Mouse (Mus musculus): ENCODE data around the gene Gm16503.
"Not testable (repeated sequence)": the region's sequence is repeated elsewhere in the genome, so short reads cannot be mapped to it uniquely, and the experiment has no call there.

The Gm16503 gene

DNA sequence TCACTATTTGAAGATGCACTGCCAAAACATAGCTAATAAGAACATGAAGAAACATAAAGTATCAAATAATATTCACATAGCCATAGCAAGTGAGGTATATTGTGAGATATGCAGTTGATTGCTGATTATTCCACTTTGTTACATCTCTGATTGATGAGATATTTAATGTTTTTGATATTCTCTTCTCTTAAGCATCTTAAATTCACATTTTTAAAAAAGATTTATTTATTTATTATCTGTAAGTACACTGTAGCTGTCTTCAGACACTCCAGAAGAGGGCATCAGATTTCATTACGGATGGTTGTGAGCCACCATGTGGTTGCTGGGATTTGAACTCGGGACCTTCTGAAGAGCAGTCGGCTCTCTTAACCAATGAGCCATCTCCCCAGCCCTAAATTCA is at the start of gene Gm16503:
Gene Gm16503 (plus strand): TSS at position 301 of the 400 bp plus-strand sequence.
- not testable (repeated sequence) for DNase-seq

DNA sequence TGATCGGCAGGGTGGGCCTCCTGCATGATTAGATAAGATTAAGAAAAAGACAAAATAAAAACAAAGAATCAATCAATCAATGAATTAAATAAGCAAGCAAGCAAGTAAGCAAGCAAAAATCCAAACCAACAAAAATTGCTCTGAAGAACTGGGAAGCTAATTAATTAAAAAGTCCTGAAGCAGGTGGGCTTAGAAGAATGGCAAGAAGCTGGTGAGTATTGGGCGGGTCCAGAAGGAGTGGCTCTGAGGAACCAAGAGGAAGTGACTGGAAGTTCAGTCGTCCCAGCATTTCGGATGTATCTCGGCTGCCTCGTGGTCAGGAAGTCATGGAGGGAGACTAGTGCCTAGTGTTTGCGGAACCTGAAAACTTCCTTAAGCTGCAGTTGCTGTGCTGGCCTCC is 47.9 kb upstream of the Gm16503 start, which contains the start of gene Zfp982:
Gene Zfp982 (plus strand): TSS at position 301 of the 400 bp plus-strand sequence.
- not testable (repeated sequence) for DNase-seq

GRCm38 (mm10) chr4:147498772-147499613 is 41.0 kb upstream of the Gm16503 start:
- not testable (repeated sequence) for DNase-seq

- DNase-seq, result no peak
These were observed 30.8 kb upstream of the Gm16503 start for GRCm38 (mm10) chr4:147509174-147509573.

DNA sequence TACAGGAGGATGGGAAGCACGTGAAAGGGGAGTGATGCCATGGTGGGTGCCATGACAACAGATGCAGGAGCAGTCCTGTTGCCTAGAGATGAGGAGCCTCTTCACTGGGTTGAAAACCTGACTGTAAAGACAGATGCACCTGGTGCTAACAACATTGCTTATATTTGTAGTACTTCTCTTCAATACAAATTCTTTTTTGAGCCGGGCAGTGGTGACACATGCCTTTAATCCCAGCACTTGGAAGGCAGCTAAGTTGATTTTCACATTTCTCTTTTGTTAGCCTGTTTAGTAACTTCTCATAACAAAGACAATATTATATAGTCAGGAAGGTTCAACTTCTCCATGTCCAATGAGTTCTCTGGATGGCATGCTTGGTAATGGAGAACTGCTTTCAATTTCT is 21.0 kb upstream of the Gm16503 start:
- no peak for DNase-seq

- no peak for DNase-seq
These were observed 19.9 kb upstream of the Gm16503 start for GRCm38 (mm10) chr4:147520100-147520499.

- no peak for DNase-seq
These were observed 14.9 kb upstream of the Gm16503 start for GRCm38 (mm10) chr4:147525125-147525524.

DNA sequence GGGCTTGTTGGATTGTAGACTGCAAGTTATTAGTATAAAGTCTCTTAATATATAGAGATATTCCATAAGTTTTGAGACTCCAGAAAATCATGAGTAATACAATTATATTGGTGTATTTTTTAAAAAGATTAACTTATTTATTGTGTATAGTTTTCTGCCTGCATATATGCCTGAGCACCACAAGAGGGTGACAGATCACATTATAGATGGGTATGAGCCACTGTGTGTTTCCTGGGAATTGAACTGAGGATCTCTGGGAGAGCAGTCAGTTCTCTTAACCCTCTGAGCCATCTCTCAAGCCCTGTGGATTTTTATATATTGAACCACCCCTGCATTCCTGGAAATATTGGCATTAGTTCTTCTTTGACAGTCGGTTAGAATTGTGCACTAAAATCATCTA is 9.7 kb upstream of the Gm16503 start:
- DNase-seq, result no peak

- DNase-seq, result not testable (repeated sequence)
These were observed 4.1 kb upstream of the Gm16503 start for GRCm38 (mm10) chr4:147535916-147536315.

GRCm38 (mm10) chr4:147537702-147538101 is 2.3 kb upstream of the Gm16503 start:
- no peak for DNase-seq

- no peak for DNase-seq
These were observed 1.1 kb downstream of the Gm16503 start for GRCm38 (mm10) chr4:147541105-147541504.

GRCm38 (mm10) chr4:147553071-147553470 is 13.1 kb downstream of the Gm16503 start, which contains the start of gene Zfp985:
Gene Zfp985, plus strand, starts transcription at chr4:147553277.
- DNase-seq, result not testable (repeated sequence)

DNA sequence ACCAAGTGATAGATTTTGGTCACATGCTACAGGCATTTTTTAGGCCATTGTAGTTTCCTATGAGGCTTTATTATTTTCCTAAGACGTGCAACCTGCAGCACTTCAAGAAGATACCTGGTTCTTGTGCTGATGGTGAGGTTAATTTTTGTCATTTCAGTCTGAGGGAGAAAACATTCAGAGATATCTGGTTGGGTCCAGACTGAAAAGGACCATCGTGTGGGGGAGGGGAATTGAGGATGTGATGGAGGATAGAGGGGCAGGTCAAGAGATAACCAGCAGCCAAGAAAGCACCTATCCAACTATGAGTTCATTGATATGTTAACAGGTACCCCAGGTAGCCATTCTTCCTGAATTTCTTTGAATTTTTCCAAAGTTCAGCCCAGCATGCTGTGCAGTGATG is 14.3 kb downstream of the Gm16503 start:
- DNase-seq, result not testable (repeated sequence)

DNA sequence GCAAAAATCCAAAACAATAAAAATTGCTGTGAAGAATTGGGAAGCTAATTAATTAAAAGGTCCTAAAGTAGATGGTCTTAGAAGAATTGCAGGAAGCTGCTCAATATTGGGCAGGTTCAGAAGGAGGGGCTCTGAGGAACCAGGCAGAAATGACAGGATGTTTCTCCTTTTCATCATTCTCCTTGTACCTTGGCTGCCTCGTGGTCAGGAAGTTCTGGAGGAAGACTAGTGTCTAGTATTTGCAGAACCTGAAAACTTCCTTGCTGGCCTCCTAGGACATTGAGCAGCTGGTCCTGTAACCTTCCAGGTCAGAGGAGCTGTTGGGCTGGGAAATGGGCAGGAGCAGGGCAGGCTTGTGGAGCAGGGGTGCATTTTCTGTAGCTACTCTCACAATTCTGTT is 16.9 kb downstream of the Gm16503 start:
- not testable (repeated sequence) for DNase-seq

DNA sequence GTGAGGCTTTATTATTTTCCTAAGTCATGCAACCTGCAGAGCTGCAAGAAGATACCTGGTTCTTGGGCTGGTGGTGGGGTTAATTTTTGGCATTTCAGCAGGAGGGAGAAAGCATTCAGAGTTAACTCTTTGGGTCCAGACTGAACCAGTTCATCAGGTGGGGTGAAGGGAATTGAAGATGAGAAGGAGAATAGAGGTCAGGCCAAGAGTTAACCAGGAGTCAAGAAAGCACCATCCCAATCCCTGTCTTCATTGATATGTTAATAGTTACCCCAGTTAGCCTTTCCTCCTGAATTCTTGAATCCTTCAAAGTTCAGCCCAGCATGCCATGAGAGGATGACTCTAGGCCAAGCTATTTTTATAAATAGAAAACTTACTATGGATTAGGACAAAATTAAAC is 18.0 kb downstream of the Gm16503 start:
- DNase-seq, result not testable (repeated sequence)

GRCm38 (mm10) chr4:147559096-147559495 is 19.1 kb downstream of the Gm16503 start:
- not testable (repeated sequence) for DNase-seq

DNA sequence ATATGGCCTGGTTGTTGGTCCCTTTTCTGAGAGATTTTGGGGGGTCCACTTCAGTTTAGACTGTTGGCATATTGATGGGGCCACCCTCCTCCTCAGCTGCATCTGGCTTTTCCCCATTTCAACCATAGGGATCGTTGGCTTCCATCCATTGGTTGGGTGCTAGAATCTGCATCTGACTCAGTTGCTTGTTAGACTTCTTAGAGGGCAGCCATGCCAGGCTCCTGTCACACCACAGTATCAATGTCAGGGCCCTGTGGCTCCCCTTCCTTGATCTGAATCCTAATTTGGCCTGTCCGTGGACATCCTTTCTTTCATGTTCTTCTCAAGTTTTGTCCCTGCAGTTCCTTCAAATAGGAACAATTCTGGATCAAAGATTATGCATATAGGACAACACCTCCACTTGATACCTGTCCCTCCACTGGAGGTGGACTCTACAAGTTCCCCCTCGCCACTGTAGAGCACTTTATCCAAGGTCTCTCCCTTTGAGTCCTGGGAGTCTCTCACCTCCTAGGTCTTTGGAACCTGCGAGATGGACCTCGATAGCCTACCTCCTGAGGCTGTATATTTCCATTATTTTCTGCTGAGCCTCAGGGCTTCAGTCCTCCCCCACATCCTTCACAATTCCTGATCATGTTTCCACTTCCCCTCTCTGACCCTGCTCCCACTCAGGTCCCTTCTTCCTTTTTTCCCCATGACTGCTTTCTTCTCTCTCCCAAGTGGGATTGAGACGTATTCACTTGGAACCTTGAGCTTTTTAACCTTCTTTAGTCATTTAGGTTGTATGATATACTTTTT is 25.6 kb downstream of the Gm16503 start:
- no peak for DNase-seq

DNA sequence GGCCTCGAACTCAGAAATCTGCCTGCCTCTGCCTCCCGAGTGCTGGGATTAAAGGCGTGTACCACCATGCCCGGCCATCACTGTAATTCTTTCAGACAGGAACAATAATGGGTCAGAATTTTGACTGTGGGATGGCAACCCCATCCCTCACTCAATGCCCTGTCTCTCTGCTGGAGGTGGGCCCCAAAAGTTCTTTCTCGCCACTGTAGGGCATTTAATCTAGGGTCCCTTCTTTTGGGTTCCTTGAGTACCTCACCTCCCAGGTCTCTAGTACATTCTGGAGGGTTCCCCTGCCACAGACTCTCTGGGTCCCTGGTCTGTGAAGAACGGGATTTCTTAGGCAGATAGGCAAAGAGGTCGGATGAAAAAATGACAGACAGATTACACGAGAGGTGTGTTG is 31.1 kb downstream of the Gm16503 start:
- not testable (repeated sequence) for DNase-seq

- not testable (repeated sequence) for DNase-seq
These were observed 39.4 kb downstream of the Gm16503 start for GRCm38 (mm10) chr4:147579371-147579770.

DNA sequence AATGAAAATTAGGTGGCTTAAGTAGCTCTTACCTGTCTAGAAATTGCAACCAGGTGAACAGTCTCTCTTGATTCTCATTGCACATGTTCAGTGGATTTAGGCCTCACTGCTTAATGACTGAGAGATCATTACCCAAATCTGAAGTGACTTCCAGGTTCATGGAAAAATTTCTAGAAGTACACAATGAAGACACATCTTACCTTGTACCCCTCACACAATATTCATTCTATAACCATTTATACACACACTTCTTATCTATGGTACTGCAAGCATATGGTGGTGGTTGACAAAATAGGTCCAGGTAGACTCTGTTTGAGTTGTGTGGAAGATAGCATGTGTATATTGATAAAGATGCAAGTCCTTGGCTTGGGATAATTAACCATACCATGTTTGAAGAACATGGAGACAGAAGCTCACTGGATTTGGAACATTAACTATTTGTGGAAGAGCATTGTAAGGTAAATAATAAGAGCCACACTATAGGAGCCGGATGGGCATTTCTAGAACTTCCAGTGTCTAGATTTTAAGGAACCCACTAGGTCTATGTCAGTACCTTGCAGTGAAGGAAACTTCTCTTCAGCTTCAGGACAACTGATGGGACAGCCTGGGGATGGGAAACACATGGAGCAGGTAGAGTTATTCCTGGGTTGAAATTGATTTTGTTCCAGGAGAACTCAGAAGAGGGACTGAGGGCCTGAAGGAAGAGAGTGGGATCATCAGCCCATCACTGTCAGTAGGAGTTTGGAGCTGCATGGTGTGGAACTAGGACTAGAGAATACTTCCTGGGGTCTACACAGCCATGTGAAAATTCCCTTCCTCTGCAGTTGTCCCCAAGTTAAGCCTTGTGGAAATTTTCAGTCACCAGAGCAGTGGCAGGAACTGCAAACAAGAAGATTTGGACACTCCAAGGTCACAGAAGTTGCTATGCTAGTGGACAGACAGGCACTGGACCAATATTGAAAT is 46.8 kb downstream of the Gm16503 start:
- no peak for DNase-seq

Measured in thymus, postnatal 4 days (tissue).